Mouse (Mus musculus) liver, embryonic 13.5 days (tissue): ENCODE data around the gene Pip5k1b. TPM values are rescaled to one million over a fixed set of nuclear protein-coding genes. Genes with fewer than 3 reads are reported as not detected.

Source experiments
- ATAC-seq: fragments of 200-750 bp; cut with Nextera tagmentation; 2 replicates; pipeline ENCODE4 v1.8.0; 2017; ENCODE audit warnings: low read depth, mild to moderate bottlenecking, moderate number of reproducible peaks, moderate library complexity
- DNase-seq: peaks from one replicate; pipeline ENCODE4 v3.0.0; 2022
- H3K27ac ChIP-seq: fragments of 300-500 bp; sonication (generic); 2 replicates; pipeline ENCODE4 v1.5.1; 2015; ENCODE audit warnings: moderate library complexity, mild to moderate bottlenecking, inconsistent platforms
- H3K27me3 ChIP-seq: fragments of 300-500 bp; sonication (generic); 2 replicates; pipeline ENCODE4 v1.6.1; 2015; ENCODE audit warnings: mild to moderate bottlenecking, inconsistent platforms
- H3K36me3 ChIP-seq: fragments of 300-500 bp; sonication (generic); 2 replicates; pipeline ENCODE4 v1.6.1; 2015; ENCODE audit warnings: mild to moderate bottlenecking, inconsistent platforms
- H3K4me1 ChIP-seq: fragments of 300-500 bp; sonication (generic); replicated peaks from 2 replicates; pipeline ENCODE4 v1.6.1; 2015; ENCODE audit warnings: inconsistent platforms
- H3K4me2 ChIP-seq: fragments of 300-500 bp; sonication (generic); 2 replicates; pipeline ENCODE4 v1.6.1; 2015; ENCODE audit warnings: inconsistent platforms, mild to moderate bottlenecking, moderate library complexity
- H3K4me3 ChIP-seq: fragments of 300-500 bp; sonication (generic); replicated peaks from 2 replicates; pipeline ENCODE4 v1.5.1; 2015; ENCODE audit warnings: mild to moderate bottlenecking, inconsistent platforms
- H3K9ac ChIP-seq: fragments of 300-500 bp; sonication (generic); 2 replicates; pipeline ENCODE4 v1.6.1; 2015; ENCODE audit warnings: mild to moderate bottlenecking, inconsistent platforms
- H3K9me3 ChIP-seq: fragments of 300-500 bp; sonication (generic); replicated peaks from 2 replicates; pipeline ENCODE4 v1.6.1; 2016; ENCODE audit warnings: inconsistent platforms
- WGBS: fragments of 180-500 bp; shearing (Covaris S2); methylation state at CpG from one replicate; pipeline ENCODE4 v1.1.7; 2015; ENCODE audit not compliant: insufficient replicate concordance; 5-methylcytosine and 5-hydroxymethylcytosine counted together
- polyA plus RNA-seq: library from polyadenylated mRNA; unstranded; fragments of >200 nt; fragmentation: Nextera tagmentation; extraction: Ambion mirVana; gene quantifications from 2 replicates; pipeline ENCODE4 v1.2.1, GENCODE M21; 2015

Pip5k1b gene
- polyA plus RNA-seq, 1 experiment from 2014 or later: 8.5 TPM

- Histone ChIP-seq H3K27ac (no peak overlapping the region), H3K27me3 (no peaks in the 10 kb centered on the region), H3K36me3 (no peaks in the 10 kb centered on the region), H3K9ac (no peak overlapping the region), H3K9me3 (no peaks in the 10 kb centered on the region), H3K4me3 (no peak overlapping the region), H3K4me1 (peaks cover 17% of the 10 kb centered on the region), H3K4me2 (no peak overlapping the region)
- DNase-seq (no peak), ATAC-seq (no peak)
- 61% methylated on average over 4 of the region's 4 CpGs for WGBS
Measured at GRCm38 (mm10) chr19:24493887-24494286, 61.8 kb downstream of the Pip5k1b start.

GRCm38 (mm10) chr19:24491824-24492223, 63.8 kb downstream of the Pip5k1b start:
- Histone ChIP-seq H3K27me3 (no peaks in the 10 kb centered on the region), H3K4me1 (peaks cover 22% of the 10 kb centered on the region), H3K4me3 (no peak overlapping the region), H3K4me2 (no peak overlapping the region), H3K9ac (no peak overlapping the region), H3K27ac (no peak overlapping the region), H3K36me3 (no peaks in the 10 kb centered on the region), H3K9me3 (no peaks in the 10 kb centered on the region)
- DNase-seq (no peak), ATAC-seq (no peak)
- 75% methylated on average over 3 of the region's 3 CpGs for whole genome bisulfite sequencing

DNA sequence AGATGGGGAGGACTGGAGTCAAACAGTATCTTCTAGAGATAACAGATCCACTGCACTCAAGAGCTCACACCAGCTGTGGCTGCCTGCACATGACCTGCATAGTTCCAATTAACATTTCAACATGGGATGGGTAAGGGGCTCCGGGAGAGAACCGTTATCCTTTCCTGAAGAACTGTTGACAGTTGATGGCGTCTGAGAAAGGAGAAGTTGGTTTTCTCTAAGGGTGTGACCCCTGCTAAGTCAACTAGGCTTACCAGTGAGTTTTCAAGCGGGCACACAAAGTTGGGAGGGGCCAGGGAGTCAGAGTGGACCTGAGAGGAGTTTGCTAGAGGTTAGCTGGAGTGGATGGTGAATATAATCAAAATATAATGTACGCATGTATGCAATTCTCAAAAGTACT, 65.4 kb downstream of the Pip5k1b start:
- no peak overlapping the region for H3K4me2 ChIP-seq
- ATAC-seq (0 out of 2 replicates have a peak, but pooled peaks have one; percentile 10), DNase-seq (no peak)
- H3K4me3 ChIP-seq: no peak overlapping the region
- H3K36me3 ChIP-seq: no peaks in the 10 kb centered on the region
- H3K4me1 ChIP-seq: peaks cover 22% of the 10 kb centered on the region
- WGBS: 30% methylated on average over 5 of the region's 5 CpGs
- H3K27me3 ChIP-seq: no peaks in the 10 kb centered on the region
- H3K9ac ChIP-seq: no peak overlapping the region
- no peaks in the 10 kb centered on the region for H3K9me3 ChIP-seq
- H3K27ac ChIP-seq: no peak overlapping the region

DNA sequence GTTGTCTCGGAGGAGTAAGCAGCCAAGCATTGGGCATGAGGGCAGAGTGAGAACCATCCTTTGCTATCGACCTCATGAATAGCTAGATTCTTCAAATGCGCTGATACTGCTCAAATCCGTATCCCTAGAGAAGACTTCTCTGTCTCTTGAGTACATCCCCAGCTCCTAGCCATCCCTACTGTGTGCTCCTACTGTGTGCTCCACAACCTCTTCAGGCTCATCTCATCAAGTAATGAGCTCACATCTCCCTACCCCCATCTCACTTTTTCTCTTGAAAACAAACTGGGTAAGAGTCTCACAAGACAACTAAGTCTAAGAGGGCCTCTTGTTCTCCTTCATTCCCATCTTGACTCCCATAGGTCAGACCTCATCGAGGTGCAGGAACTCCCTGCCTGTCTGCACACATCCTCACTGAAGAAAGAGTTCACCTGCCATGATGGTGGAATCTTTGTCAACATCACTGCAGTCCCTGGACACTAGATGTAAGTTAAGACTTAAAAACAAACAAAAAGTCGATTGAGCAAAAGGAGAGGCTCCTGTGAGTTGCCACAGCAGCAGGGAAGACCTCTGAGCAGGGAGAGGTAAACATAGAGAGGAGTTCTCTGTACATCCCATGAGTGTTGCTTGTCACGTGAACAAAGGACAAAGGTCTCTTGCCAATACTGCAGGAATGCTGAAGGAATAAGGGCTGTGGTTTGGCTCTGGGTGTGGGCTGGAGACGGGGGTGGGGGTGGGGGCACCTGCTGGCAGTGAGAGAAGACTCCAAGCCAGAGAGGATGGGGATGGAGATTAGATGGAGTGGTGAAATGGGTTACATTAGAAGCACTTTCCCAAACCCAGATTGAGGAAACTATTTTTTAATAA, 69.0 kb downstream of the Pip5k1b start:
- no peak overlapping the region for H3K4me3 ChIP-seq
- H3K4me2 ChIP-seq: no peak overlapping the region
- no peak overlapping the region for H3K27ac ChIP-seq
- WGBS: 69% methylated on average over 8 of the region's 8 CpGs
- H3K36me3 ChIP-seq: no peaks in the 10 kb centered on the region
- no peak for DNase-seq
- no peak overlapping the region for H3K9ac ChIP-seq
- no peaks in the 10 kb centered on the region for H3K9me3 ChIP-seq
- no peaks in the 10 kb centered on the region for H3K27me3 ChIP-seq
- no peak for ATAC-seq
- peaks cover 17% of the 10 kb centered on the region for H3K4me1 ChIP-seq

DNA sequence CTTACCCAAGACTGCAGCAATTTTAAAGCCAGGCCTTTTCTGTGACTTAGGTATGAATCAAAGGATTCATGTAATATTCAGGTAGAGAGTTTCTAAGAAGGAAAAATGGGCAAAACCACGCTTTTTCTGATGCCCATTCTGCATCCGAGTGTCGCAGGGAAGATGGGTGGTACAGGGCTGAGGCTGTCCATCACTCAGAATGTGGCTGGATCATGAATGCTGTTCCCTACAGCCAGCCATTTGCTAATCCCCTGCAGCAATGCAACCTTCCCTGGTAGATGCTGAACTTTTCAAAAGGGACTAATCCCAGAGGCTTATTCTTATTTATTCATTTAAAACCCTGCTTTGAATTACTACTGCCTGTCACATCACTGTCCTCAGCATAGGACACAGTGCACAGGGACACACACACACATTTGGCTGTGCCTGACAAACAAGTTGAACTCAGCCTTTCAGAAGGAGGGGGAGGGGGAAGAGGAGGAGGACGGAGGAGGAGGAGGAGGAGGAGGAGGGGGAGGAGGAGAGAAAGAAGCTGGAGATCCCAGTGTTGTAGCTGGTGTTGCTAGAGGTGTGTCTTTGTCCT, 71.0 kb downstream of the Pip5k1b start:
- no peaks in the 10 kb centered on the region for H3K9me3 ChIP-seq
- H3K9ac ChIP-seq: no peak overlapping the region
- H3K4me3 ChIP-seq: no peak overlapping the region
- H3K4me2 ChIP-seq: no peak overlapping the region
- no peaks in the 10 kb centered on the region for H3K36me3 ChIP-seq
- H3K27ac ChIP-seq: no peak overlapping the region
- no peak for DNase-seq
- WGBS: 72% methylated on average over 4 of the region's 4 CpGs
- peaks cover 6% of the 10 kb centered on the region; the same call in 1 of the 2 replicates for H3K4me1 ChIP-seq
- ATAC-seq: no peak
- no peaks in the 10 kb centered on the region for H3K27me3 ChIP-seq

DNA sequence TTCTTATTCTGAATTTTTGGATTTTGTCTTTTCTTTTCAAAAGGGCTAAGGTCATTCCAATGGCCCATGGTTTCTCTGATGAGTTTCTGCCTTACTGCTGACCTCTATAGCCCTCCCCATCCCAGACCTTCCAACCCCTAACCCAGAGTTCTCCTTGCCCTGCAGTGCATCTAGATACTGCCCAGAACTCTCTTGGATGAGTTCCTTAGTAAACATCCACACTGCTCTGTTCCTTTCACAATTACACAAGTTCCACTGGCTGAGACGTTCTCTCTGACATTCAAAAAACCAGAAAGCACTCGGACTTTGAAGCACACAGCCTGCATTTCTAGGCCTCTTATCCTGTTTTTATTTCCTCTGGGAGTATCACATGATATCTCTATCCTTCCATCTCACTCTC, 74.8 kb downstream of the Pip5k1b start:
- H3K4me2 ChIP-seq: no peak overlapping the region
- ATAC-seq: no peak
- no peaks in the 10 kb centered on the region for H3K9me3 ChIP-seq
- 52% methylated on average over 2 of the region's 2 CpGs for WGBS
- no peaks in the 10 kb centered on the region for H3K36me3 ChIP-seq
- peaks cover 17% of the 10 kb centered on the region for H3K4me1 ChIP-seq
- no peaks in the 10 kb centered on the region for H3K27me3 ChIP-seq
- no peak overlapping the region for H3K9ac ChIP-seq
- no peak overlapping the region for H3K27ac ChIP-seq
- DNase-seq: no peak
- H3K4me3 ChIP-seq: no peak overlapping the region

GRCm38 (mm10) chr19:24476929-24477882, 78.5 kb downstream of the Pip5k1b start, which contains the start of gene Fam122a:
Gene Fam122a (minus strand): TSS chr19:24477356.
- WGBS: under 1% methylated on average over 74 of the region's 92 CpGs
- peak within 1 kb of the TSS; percentile 92 for H3K4me2 ChIP-seq
- 0 out of 2 replicates have a peak, but pooled peaks cover 8% of the 10 kb centered on the region for H3K36me3 ChIP-seq
- peak within 1 kb of the TSS; percentile 81 for H3K4me3 ChIP-seq
- H3K27ac ChIP-seq: peak within 1 kb of the TSS; percentile 95
- H3K9ac ChIP-seq: peak within 1 kb of the TSS; percentile 93
- DNase-seq (peak; percentile 85), ATAC-seq (peak; percentile 89)
- peaks cover 30% of the 10 kb centered on the region for H3K4me1 ChIP-seq
- no peaks in the 10 kb centered on the region for H3K27me3 ChIP-seq
- H3K9me3 ChIP-seq: no peaks in the 10 kb centered on the region

DNA sequence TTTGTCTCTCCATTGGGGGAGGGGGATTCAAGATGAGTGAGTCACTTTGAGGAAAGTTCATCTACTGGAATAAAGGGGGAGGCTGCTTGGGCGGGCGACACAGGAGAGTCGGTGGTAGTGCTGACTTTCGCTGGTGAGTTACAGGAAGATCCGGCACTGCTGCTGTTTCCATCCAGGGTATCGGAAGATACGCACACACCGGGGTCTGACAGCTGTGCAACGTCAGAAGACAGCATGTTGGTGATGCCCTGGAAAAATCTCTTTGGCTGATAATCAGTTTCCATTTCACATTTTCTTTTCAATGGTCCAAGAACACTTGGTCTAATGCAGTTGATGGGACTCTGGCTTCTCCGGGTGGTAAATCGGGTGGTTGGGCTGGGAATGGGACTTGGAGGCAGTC, 79.2 kb downstream of the Pip5k1b start:
- peak; percentile 52 for ATAC-seq
- WGBS: 1% methylated on average over 11 of the region's 11 CpGs

GRCm38 (mm10) chr19:24475281-24475680, 80.4 kb downstream of the Pip5k1b start:
- DNase-seq: no peak
- ATAC-seq: no peak
- Histone ChIP-seq H3K36me3 (0 out of 2 replicates have a peak, but pooled peaks cover 8% of the 10 kb centered on the region), H3K27ac (no peak overlapping the region), H3K4me1 (peaks cover 30% of the 10 kb centered on the region), H3K9me3 (no peaks in the 10 kb centered on the region), H3K9ac (peak overlapping the region; percentile 53; the same call in 1 of the 2 replicates), H3K27me3 (no peaks in the 10 kb centered on the region), H3K4me3 (peak overlapping the region; percentile 41), H3K4me2 (peak overlapping the region; percentile 51)
- 63% methylated on average over 6 of the region's 6 CpGs for WGBS

More for the DNA sequence above, 79.2 kb downstream of the Pip5k1b start:
- H3K4me3 ChIP-seq: peak overlapping the region; percentile 81
- DNase-seq: peak; percentile 43
- H3K9ac ChIP-seq: peak overlapping the region; percentile 93
- 0 out of 2 replicates have a peak, but pooled peaks cover 8% of the 10 kb centered on the region for H3K36me3 ChIP-seq
- peak overlapping the region; percentile 92 for H3K4me2 ChIP-seq
- no peaks in the 10 kb centered on the region for H3K27me3 ChIP-seq
- H3K4me1 ChIP-seq: peaks cover 30% of the 10 kb centered on the region
- peak overlapping the region; percentile 95 for H3K27ac ChIP-seq
- H3K9me3 ChIP-seq: no peaks in the 10 kb centered on the region

DNA sequence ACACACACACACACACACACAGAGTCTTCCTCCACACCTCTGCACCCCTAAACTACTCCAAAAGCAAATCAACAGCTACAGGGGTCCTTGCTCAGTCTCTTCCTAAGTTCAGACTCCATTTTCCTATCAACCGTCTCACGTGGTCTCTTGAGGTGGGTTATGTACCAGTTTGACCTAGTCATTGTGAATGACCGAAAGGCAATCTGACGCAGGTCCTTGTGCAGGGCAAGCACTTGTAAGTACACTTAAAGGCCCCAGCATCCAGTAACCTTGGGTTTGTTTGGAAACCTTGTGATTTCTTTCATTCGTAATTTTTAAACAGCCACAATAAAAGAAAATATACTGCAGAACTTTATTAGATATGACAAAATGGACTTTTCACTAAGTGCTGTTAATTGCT, 83.2 kb downstream of the Pip5k1b start:
- H3K4me3 ChIP-seq: no peak overlapping the region
- WGBS: 86% methylated on average over 5 of the region's 5 CpGs
- H3K27me3 ChIP-seq: no peaks in the 10 kb centered on the region
- no peak for ATAC-seq
- H3K4me1 ChIP-seq: peaks cover 22% of the 10 kb centered on the region
- H3K9me3 ChIP-seq: no peaks in the 10 kb centered on the region
- H3K36me3 ChIP-seq: 0 out of 2 replicates have a peak, but pooled peaks cover 8% of the 10 kb centered on the region
- no peak for DNase-seq
- no peak overlapping the region for H3K9ac ChIP-seq
- H3K27ac ChIP-seq: no peak overlapping the region
- no peak overlapping the region for H3K4me2 ChIP-seq

GRCm38 (mm10) chr19:24471538-24471937, 84.1 kb downstream of the Pip5k1b start:
- H3K4me1 ChIP-seq: peaks cover 23% of the 10 kb centered on the region
- WGBS: 84% methylated on average over 6 of the region's 6 CpGs
- no peak overlapping the region for H3K4me3 ChIP-seq
- H3K9me3 ChIP-seq: no peaks in the 10 kb centered on the region
- H3K9ac ChIP-seq: no peak overlapping the region
- ATAC-seq: no peak
- no peak overlapping the region for H3K27ac ChIP-seq
- DNase-seq: no peak
- 0 out of 2 replicates have a peak, but pooled peaks cover 8% of the 10 kb centered on the region for H3K36me3 ChIP-seq
- H3K27me3 ChIP-seq: no peaks in the 10 kb centered on the region
- no peak overlapping the region for H3K4me2 ChIP-seq
